Mouse (Mus musculus) limb, embryonic 14.5 days (tissue): ENCODE results near the gene Irf2bpl. TPM values are rescaled to one million over a fixed set of nuclear protein-coding genes. Genes with fewer than 3 reads are reported as not detected.

Experiments
- ATAC-seq: fragments of 200-750 bp; cut with Nextera tagmentation; 2 replicates; pipeline ENCODE4 v1.8.0; 2017; ENCODE audit warnings: low read depth, moderate number of reproducible peaks, moderate TSS enrichment; ENCODE audit not compliant: low FRiP score
- DNase-seq: peaks from one replicate; pipeline ENCODE4 v3.0.0-alpha.2; 2015; ENCODE audit warnings: low spot score
- H3K27ac ChIP-seq: fragments of 300-500 bp; sonication (generic); replicated peaks from 2 replicates; pipeline ENCODE4 v1.5.1; 2014; ENCODE audit warnings: low read depth, mild to moderate bottlenecking, low read length, moderate library complexity, mixed read lengths
- H3K27me3 ChIP-seq: fragments of 300-500 bp; sonication (generic); 2 replicates; pipeline ENCODE4 v1.6.1; 2014; ENCODE audit warnings: low read length, mixed read lengths; ENCODE audit not compliant: control insufficient read depth, insufficient read depth
- H3K36me3 ChIP-seq: fragments of 300-500 bp; sonication (generic); 2 replicates; pipeline ENCODE4 v1.6.1; 2014; ENCODE audit warnings: mild to moderate bottlenecking, low read length, moderate library complexity, mixed read lengths; ENCODE audit not compliant: control insufficient read depth, insufficient read depth
- H3K4me1 ChIP-seq: fragments of 300-500 bp; sonication (generic); 2 replicates; pipeline ENCODE4 v1.6.1; 2014; ENCODE audit warnings: antibody characterized with exemption, low read length, mixed read lengths; ENCODE audit not compliant: control insufficient read depth, insufficient read depth
- H3K4me2 ChIP-seq: fragments of 300-500 bp; sonication (generic); replicated peaks from 2 replicates; pipeline ENCODE4 v1.6.1; 2014; ENCODE audit warnings: low read depth, mild to moderate bottlenecking, low read length, moderate library complexity; ENCODE audit not compliant: severe bottlenecking
- H3K4me3 ChIP-seq: fragments of 300-500 bp; sonication (generic); replicated peaks from 2 replicates; pipeline ENCODE4 v1.5.1; 2014; ENCODE audit warnings: low read length
- H3K9ac ChIP-seq: fragments of 300-500 bp; sonication (generic); 2 replicates; pipeline ENCODE4 v1.6.1; 2014; ENCODE audit warnings: mild to moderate bottlenecking, low read depth, low read length, moderate library complexity; ENCODE audit not compliant: severe bottlenecking
- H3K9me3 ChIP-seq: fragments of 300-500 bp; sonication (generic); 2 replicates; pipeline ENCODE4 v1.6.1; 2016; ENCODE audit warnings: low read length; ENCODE audit not compliant: control insufficient read depth
- POLR2A ChIP-seq: fragments of 200-500 bp; IDR thresholded peaks from 2 replicates; pipeline ENCODE4 v1.8.0; 2012; ENCODE audit warnings: inconsistent platforms, mild to moderate bottlenecking, moderate library complexity, borderline replicate concordance; ENCODE audit not compliant: insufficient read depth, insufficient read length; ENCODE audit errors: extremely low read depth
- WGBS: fragments of 180-500 bp; shearing (Covaris S2); extraction: QIAGEN DNeasy Blood & Tissue Kit; methylation state at CpG from one replicate; pipeline ENCODE4 v1.1.7; 2014; 5-methylcytosine and 5-hydroxymethylcytosine counted together
- polyA plus RNA-seq, 2 experiments: library from polyadenylated mRNA; depleted of rRNA in 1 of 2; stranded (reverse) in 1 of 2; unstranded in 1 of 2; fragments of >200 nt; fragmentation: Nextera tagmentation in 1 of 2; extraction: Ambion mirVana in 1 of 2; gene quantifications; 2 replicates each; pipeline versions ENCODE4 v1.2.1 to v1.2.3; 2012 to 2014

Gene Irf2bpl
- polyA plus RNA-seq, 2 experiments: 33.9 to 37.1 TPM

DNA sequence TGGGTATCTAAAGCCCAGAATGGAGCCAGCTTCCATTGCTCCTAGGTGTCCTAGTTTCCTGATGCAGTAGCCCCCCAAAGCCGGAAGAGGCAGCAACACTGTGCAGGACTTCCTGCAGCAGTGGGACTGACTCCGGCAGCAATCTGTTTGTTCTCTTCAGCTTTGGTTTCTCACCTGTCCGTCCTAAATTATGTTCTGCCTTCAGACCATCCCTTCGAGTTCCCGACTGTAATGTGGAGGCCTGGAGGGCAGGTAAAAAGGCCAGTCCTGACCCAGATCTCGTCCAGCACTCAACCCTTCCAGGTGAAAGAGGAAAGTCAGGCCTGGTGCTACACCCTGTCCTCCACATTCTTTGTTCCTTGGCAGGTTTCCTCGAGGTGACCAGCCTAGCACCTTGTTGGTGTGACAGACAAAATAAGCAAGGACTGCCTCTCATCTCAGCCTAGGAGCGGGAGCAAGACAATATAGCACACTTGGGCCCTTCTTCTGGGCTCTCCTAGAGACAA, 6.3 kb upstream of the Irf2bpl start:
- Histone ChIP-seq H3K4me1 (peaks cover 83% of the 10 kb centered on the region), H3K9ac (peak overlapping the region; percentile 12; the same call in 1 of the 2 replicates), H3K4me2 (peak overlapping the region; percentile 82; the same call in 1 of the 2 replicates), H3K36me3 (no peaks in the 10 kb centered on the region), H3K4me3 (no peak overlapping the region), H3K27ac (peak overlapping the region; percentile 52), H3K9me3 (no peaks in the 10 kb centered on the region), H3K27me3 (no peaks in the 10 kb centered on the region)
- 23% methylated on average over 8 of the region's 8 CpGs for WGBS
- no peak for ATAC-seq
- no peak for DNase-seq
- TF ChIP-seq POLR2A: no peak

DNA sequence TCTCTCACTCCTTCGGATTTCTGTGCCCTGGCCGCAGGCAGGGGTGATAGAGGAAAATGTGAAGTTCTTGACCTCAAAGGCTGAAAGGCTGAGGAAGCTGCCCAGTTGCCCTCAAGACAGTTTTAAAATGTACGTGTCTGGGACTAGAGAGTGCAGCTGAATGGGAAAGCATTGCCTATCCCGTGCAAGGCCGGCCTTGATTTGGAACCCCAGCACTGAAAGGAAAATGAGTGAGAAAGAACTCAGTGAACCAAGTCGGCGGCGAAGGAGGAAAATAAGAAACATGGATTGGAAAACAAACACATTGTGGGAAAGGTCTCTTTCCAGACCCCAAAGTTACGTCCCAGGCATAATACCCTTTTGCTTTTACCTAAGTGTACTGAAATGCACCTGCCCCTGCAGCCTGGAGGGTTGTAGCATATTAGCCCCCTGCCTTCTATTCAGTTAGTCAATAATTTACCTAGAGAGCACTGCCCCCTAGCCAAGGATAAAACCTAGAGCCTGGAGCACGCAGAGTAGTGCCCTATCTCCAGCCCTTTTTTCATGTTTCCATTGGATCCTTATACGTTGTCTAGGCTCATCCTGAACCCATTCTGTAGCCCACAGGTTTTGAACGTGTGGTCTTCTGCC, 5.6 kb upstream of the Irf2bpl start:
- DNase-seq (no peak), ATAC-seq (no peak)
- no peak overlapping the region for H3K4me3 ChIP-seq
- no peaks in the 10 kb centered on the region for H3K9me3 ChIP-seq
- H3K4me1 ChIP-seq: peaks cover 83% of the 10 kb centered on the region
- no peak overlapping the region for H3K4me2 ChIP-seq
- TF ChIP-seq POLR2A: no peak
- H3K9ac ChIP-seq: no peak overlapping the region
- H3K36me3 ChIP-seq: no peaks in the 10 kb centered on the region
- H3K27me3 ChIP-seq: no peaks in the 10 kb centered on the region
- H3K27ac ChIP-seq: peak overlapping the region; percentile 48; the same call in 1 of the 2 replicates
- WGBS: 65% methylated on average over 12 of the region's 12 CpGs

DNA sequence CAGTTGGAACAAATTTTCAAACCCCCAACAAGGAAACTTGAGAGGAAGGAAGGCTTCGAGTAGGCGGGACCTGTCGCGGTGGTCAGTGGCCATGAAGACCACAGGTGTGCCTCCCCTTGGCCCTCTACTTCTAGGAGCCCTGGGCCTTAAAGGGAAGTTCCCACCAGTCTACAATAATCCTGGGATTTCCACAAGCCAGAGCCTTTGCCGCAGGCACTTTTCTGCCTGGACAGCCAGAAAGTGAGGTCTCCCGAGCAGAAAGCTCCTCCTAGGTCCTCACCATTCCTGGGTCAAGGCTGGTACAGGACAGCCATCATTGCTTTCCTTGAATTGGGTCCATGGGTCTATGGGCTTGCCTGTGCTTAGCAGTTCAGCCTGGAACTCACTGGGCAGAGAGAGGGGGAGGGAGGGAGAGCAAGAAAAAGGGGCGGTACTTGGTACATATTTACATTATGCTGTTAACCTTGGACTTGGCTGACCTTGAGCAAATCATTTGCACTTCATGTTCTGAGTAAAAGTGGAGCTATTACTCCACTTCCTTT, 4.6 kb upstream of the Irf2bpl start:
- 14% methylated on average over 7 of the region's 7 CpGs for WGBS
- Histone ChIP-seq H3K4me3 (0 out of 2 replicates have a peak overlapping the region, but pooled peaks have one; percentile 30), H3K9ac (no peak overlapping the region), H3K4me1 (peaks cover 81% of the 10 kb centered on the region), H3K27me3 (no peaks in the 10 kb centered on the region), H3K36me3 (no peaks in the 10 kb centered on the region), H3K4me2 (peak overlapping the region; percentile 71), H3K9me3 (no peaks in the 10 kb centered on the region), H3K27ac (peak overlapping the region; percentile 88)
- DNase-seq (no peak), ATAC-seq (no peak)
- no peak for TF ChIP-seq POLR2A

DNA sequence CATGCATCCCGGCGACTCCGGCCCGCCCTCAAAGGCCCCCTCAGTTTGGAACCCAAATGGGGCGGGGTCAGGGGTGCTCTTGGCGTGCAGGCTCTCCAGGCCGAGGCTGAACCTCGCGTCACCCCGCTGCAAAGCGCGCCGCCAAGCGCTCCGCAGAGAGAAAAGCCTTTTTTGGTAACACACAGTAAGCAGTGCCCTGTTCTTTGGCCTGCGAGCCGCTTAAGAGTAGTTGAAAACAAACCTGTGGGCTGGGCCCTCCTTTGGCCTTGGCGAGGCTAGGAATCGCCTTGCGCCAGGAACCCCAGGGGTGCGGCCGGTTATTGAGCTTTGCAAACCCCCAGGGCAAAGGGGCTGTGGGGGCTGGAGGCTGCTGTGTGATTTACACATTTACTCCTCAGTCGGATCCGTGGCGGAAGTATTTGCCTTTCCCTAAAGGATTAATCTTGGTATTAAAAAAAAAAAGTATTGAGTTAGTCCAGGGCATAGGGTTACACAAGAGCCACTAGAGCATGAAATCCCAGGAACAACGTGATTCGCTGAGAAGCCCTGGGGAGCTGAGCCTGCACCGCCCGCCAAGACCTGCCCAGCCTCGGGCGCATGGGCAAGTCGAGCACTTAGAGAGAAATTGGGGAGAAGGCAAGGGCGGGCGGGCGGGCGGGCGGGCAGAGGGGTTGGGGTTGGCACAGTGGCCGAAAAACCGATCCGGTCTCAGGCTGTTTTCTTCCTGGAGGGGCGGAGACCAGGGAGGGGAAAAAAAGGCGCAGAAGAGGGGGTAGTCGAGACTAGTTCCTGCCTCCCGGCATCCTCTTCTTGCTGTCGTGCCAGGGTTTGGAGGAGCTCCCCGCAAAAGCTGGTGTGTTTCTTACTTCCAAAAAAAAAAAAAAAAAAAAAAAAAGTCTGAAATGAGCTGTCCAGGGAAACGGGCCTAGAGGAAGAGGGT, 3.8 kb upstream of the Irf2bpl start:
- ATAC-seq: peak; percentile 31
- peaks cover 74% of the 10 kb centered on the region for H3K4me1 ChIP-seq
- no peaks in the 10 kb centered on the region for H3K9me3 ChIP-seq
- H3K27ac ChIP-seq: peak overlapping the region; percentile 88
- no peak for TF ChIP-seq POLR2A
- H3K36me3 ChIP-seq: no peaks in the 10 kb centered on the region
- peak overlapping the region; percentile 30 for H3K4me3 ChIP-seq
- peak; percentile 68 for DNase-seq
- H3K9ac ChIP-seq: peak overlapping the region; percentile 61
- peak overlapping the region; percentile 71 for H3K4me2 ChIP-seq
- no peaks in the 10 kb centered on the region for H3K27me3 ChIP-seq
- 1% methylated on average over 47 of the region's 47 CpGs for WGBS

DNA sequence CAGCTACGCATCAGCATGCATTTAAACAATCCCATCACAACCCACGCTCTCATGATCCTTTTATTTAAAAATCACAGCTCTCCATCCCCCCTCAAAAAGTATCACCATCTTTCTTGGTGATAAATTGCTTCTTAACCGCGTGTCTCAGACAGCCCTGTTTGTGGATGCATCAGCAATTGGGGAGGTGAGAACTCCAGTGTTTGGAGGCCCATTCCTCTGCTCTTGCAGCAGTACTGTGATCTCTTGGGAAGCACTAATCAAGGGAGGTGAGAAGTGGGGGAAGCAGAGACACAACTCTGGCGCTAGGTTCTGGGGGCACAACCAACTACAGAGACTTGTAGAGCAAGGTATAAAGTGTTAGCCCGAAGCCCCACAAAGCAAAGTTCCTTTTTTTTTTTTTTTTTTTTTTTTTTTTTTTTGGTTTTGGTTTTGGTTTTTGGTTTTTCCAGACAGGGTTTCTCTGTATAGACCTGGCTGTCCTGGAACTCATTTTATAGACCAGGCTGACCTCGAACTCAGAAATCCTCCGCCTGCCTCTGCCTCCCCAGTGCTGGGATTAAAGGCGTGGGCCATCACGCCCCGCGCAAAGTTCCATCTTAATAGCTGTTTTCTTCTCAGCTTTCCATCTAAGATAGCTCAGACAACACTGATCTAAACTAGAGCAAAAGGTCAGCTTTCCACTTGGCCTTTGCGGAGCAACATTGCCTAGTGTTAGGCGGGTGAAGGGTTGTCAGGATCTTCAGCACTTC, 3.0 kb upstream of the Irf2bpl start:
- WGBS: 37% methylated on average over 14 of the region's 14 CpGs
- DNase-seq: no peak
- peak overlapping the region; percentile 88 for H3K27ac ChIP-seq
- peaks cover 66% of the 10 kb centered on the region for H3K4me1 ChIP-seq
- peak overlapping the region; percentile 30 for H3K4me3 ChIP-seq
- no peaks in the 10 kb centered on the region for H3K27me3 ChIP-seq
- peak overlapping the region; percentile 61 for H3K9ac ChIP-seq
- TF ChIP-seq POLR2A: no peak
- H3K9me3 ChIP-seq: no peaks in the 10 kb centered on the region
- peak overlapping the region; percentile 71 for H3K4me2 ChIP-seq
- H3K36me3 ChIP-seq: 0 out of 2 replicates have a peak, but pooled peaks cover 2% of the 10 kb centered on the region
- no peak for ATAC-seq
